Mouse (Mus musculus) lung, adult 2 months (tissue): ENCODE measurements at regions not wholly inside any gene's neighbourhood (a gene's known extent, or its start where the extent isn't known, plus 50 kb on each side); places are given as distances from the start of the nearest gene placed in this dataset.

Experiments used
- CTCF ChIP-seq: fragments of 200-500 bp; IDR thresholded peaks from 2 replicates; pipeline ENCODE4 v1.5.1; 2011; ENCODE audit warnings: mild to moderate bottlenecking, low read length, control low read depth; ENCODE audit not compliant: insufficient read depth
- POLR2A ChIP-seq: fragments of 200-500 bp; IDR thresholded peaks from 2 replicates; pipeline ENCODE4 v1.6.1; 2011; ENCODE audit warnings: low read depth, mild to moderate bottlenecking, control low read depth, low read length, borderline replicate concordance; ENCODE audit errors: extremely low read depth

DNA sequence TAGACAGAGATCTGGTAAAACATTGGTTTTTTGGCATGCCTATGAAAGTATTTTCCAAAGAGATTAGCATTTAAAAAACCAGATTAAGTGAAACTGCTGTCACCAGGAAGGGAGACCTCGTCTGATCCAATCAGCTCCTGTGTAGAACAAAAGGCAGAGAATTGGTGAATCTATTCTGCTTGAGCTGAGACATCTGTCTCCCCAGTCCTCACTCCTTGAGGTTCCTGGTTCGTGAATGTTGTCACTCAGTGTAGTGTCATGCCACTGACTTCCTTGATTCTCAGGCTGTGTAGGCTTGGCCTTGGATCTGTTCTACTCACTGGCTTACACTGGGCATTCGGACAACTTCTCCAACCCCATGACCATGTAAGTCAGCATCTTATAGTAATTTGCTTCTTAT is 105.9 kb upstream of the Cxxc4 start:
- TF ChIP-seq CTCF (no peak), POLR2A (no peak)
